Mouse (Mus musculus): Measurements from ENCODE around the gene Camta2.

- TF ChIP-seq CTCF (IDR thresholded peaks at IDR 0.05; ENCODE audit: insufficient read depth, low read length) (no peak), POLR2A (IDR thresholded peaks at IDR 0.05; ENCODE audit: borderline replicate concordance, extremely low read depth, low read depth, low read length) (no peak)
Measured at GRCm38 (mm10) chr11:70697376-70697775, 9.5 kb upstream of the Camta2 start.

Measured in lung, adult 2 months (tissue).